Mouse (Mus musculus): ENCODE results near the gene Fhdc1. TPM values are rescaled to one million over a fixed set of nuclear protein-coding genes. Genes with fewer than 3 reads are reported as not detected.

Gene Fhdc1
- polyA plus RNA-seq, 1 experiment: 0.22 TPM

DNA sequence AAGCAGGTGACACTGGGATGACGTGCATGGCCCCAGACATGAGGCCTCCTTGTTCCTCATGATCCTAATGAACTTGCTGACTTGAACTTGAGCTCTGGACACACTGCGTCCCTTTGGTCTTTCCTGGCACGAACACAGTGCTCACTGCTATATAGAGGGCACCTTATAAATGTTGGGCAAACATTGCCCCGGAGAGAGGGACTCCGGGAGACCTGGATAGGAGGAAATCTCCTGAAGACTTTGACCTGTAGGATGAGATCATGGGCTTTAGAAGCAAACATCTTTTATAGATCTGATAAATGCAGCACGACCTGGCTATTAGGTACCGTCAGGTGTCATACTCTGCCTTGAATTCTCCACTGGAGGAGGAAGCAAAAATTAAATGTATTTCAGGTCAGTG lies 43.3 kb downstream of the Fhdc1 start:
- Histone ChIP-seq H3ac (ENCODE audit: control insufficient read depth, insufficient read length) (no peak overlapping the region), H3K27me3 (ENCODE audit: control insufficient read depth, insufficient read depth, insufficient read length) (no peaks in the 10 kb centered on the region), H3K79me2 (ENCODE audit: control insufficient read depth, insufficient read depth) (no peaks in the 10 kb centered on the region), H3K4me2 (ENCODE audit: low read depth) (no peak overlapping the region), H3K4me3 (no peak overlapping the region), H3K36me3 (ENCODE audit: control insufficient read depth, insufficient read depth) (no peaks in the 10 kb centered on the region)
- no peak for TF ChIP-seq POLR2AphosphoS2 (IDR thresholded peaks at IDR 0.05; ENCODE audit: insufficient read length, low read depth)
- no peak for TF ChIP-seq TCF12 (IDR thresholded peaks at IDR 0.05; ENCODE audit: insufficient read depth, poor library complexity, severe bottlenecking)
- TF ChIP-seq MYOD1 (IDR thresholded peaks at IDR 0.05; ENCODE audit: control insufficient read depth in 1 of 3, insufficient read length in 2 of 3, low read depth in 2 of 3): no peak
- TF ChIP-seq CEBPB (IDR thresholded peaks at IDR 0.05; ENCODE audit: insufficient read depth, poor library complexity, severe bottlenecking): no peak
- TF ChIP-seq MAX (IDR thresholded peaks at IDR 0.05; ENCODE audit: low read depth): no peak
- TF ChIP-seq USF1 (IDR thresholded peaks at IDR 0.05; ENCODE audit: low read depth): no peak
- TF ChIP-seq SRF (IDR thresholded peaks at IDR 0.05; ENCODE audit: control insufficient read depth, insufficient read length, low read depth): no peak
- TF ChIP-seq REST (IDR thresholded peaks at IDR 0.05; ENCODE audit: insufficient read depth, insufficient read length): no peak
- no peak for TF ChIP-seq POLR2A (IDR thresholded peaks at IDR 0.05; ENCODE audit: insufficient read length, low read depth)
- TF ChIP-seq MYOG (IDR thresholded peaks at IDR 0.05; ENCODE audit: control insufficient read depth in 1 of 3, insufficient read depth in 1 of 3, insufficient read length in 2 of 3, low read depth in 2 of 3): no peak
- TF ChIP-seq TCF3 (IDR thresholded peaks at IDR 0.05; ENCODE audit: insufficient read length, low read depth): no peak
- no peak for TF ChIP-seq E2F4 (IDR thresholded peaks at IDR 0.05; ENCODE audit: insufficient read depth)

DNA sequence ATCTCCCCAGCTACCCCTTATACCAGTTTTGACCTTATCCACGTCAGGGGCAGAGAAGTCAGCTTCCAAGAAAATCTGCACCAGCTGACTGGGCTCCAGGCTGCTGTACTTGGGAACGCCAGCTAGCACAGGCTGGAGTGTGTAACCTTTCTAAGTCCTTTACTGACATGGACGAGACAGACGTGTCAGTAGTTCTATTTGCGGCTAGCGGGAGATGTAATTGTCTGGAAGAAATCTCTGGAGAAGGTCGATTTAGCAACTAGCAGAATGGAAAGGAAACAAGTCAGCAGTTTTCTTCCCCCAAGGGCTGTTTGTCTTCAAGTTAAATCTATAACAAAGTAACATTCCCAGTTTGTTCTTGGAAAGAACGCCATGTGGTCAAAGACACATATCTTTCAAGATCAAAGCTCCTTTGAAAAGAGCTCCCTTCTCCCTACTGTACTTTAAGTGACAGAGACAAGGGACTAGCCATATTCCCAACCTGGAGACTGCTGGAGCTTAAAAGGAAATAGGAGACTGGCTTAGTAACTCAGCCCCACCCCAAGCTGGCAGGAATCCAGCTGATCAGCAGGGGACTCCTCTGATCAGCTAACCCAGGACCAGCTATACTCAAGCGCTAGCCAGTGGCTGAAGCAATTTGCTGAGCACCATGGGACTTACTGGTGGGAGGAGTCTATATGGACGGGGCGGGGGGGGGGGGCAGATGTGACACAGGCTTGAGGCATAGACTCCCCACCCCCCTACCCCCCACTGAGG lies 44.8 kb downstream of the Fhdc1 start:
- no peak overlapping the region for H3K4me3 ChIP-seq
- H3ac ChIP-seq (ENCODE audit: control insufficient read depth, insufficient read length): no peak overlapping the region
- no peaks in the 10 kb centered on the region for H3K27me3 ChIP-seq (ENCODE audit: control insufficient read depth, insufficient read depth, insufficient read length)
- no peaks in the 10 kb centered on the region for H3K79me2 ChIP-seq (ENCODE audit: control insufficient read depth, insufficient read depth)
- TF ChIP-seq POLR2AphosphoS2 (IDR thresholded peaks at IDR 0.05; ENCODE audit: insufficient read length, low read depth): no peak
- TF ChIP-seq REST (IDR thresholded peaks at IDR 0.05; ENCODE audit: insufficient read depth, insufficient read length): no peak
- no peak for TF ChIP-seq MYOG (IDR thresholded peaks at IDR 0.05; ENCODE audit: control insufficient read depth in 1 of 3, insufficient read depth in 1 of 3, insufficient read length in 2 of 3, low read depth in 2 of 3)
- TF ChIP-seq USF1 (IDR thresholded peaks at IDR 0.05; ENCODE audit: low read depth): no peak
- no peak for TF ChIP-seq MAX (IDR thresholded peaks at IDR 0.05; ENCODE audit: low read depth)
- no peaks in the 10 kb centered on the region for H3K36me3 ChIP-seq (ENCODE audit: control insufficient read depth, insufficient read depth)
- H3K4me2 ChIP-seq (ENCODE audit: low read depth): no peak overlapping the region

GRCm38 (mm10) chr3:84432797-84433445 lies 47.3 kb downstream of the Fhdc1 start:
- TF ChIP-seq TCF12 (IDR thresholded peaks at IDR 0.05; ENCODE audit: insufficient read depth, poor library complexity, severe bottlenecking) (no peak), POLR2A (IDR thresholded peaks at IDR 0.05; ENCODE audit: insufficient read length, low read depth) (no peak), CEBPB (IDR thresholded peaks at IDR 0.05; ENCODE audit: insufficient read depth, poor library complexity, severe bottlenecking) (no peak), REST (IDR thresholded peaks at IDR 0.05; ENCODE audit: insufficient read depth, insufficient read length) (no peak), SRF (IDR thresholded peaks at IDR 0.05; ENCODE audit: control insufficient read depth, insufficient read length, low read depth) (no peak), POLR2AphosphoS2 (IDR thresholded peaks at IDR 0.05; ENCODE audit: insufficient read length, low read depth) (no peak), MYOG (IDR thresholded peaks at IDR 0.05; ENCODE audit: control insufficient read depth in 1 of 3, insufficient read depth in 1 of 3, insufficient read length in 2 of 3, low read depth in 2 of 3) (no peak), MAX (IDR thresholded peaks at IDR 0.05; ENCODE audit: low read depth) (no peak), USF1 (IDR thresholded peaks at IDR 0.05; ENCODE audit: low read depth) (no peak), E2F4 (IDR thresholded peaks at IDR 0.05; ENCODE audit: insufficient read depth) (no peak), MYOD1 (IDR thresholded peaks at IDR 0.05; ENCODE audit: control insufficient read depth in 1 of 3, insufficient read length in 2 of 3, low read depth in 2 of 3) (no peak), TCF3 (IDR thresholded peaks at IDR 0.05; ENCODE audit: insufficient read length, low read depth) (no peak)
- no peaks in the 10 kb centered on the region for H3K36me3 ChIP-seq (ENCODE audit: control insufficient read depth, insufficient read depth)
- H3K4me3 ChIP-seq: no peak overlapping the region
- no peak overlapping the region for H3ac ChIP-seq (ENCODE audit: control insufficient read depth, insufficient read length)
- no peaks in the 10 kb centered on the region for H3K27me3 ChIP-seq (ENCODE audit: control insufficient read depth, insufficient read depth, insufficient read length)
- H3K79me2 ChIP-seq (ENCODE audit: control insufficient read depth, insufficient read depth): no peaks in the 10 kb centered on the region
- H3K4me2 ChIP-seq (ENCODE audit: low read depth): no peak overlapping the region

DNA sequence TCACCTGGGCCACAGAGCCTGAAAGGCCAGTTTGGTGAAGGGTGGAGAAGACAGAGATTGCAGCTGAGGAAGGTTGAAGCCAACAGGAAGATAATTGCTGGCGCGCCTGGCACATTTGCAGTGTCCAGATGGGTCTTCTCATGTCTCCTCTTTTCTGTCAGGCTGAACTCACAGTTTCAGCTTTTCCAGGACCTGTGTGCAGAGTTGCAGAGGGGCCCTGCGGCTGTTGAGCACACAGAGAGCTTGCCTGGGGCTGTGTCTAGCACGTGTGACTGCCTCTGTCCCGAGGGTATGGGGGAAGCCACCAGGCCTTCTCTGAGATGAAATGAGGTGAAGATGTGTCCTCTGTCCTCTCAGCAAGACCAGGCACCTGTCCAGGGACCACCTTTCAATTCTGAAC lies 49.0 kb downstream of the Fhdc1 start:
- Histone ChIP-seq H3ac (ENCODE audit: control insufficient read depth, insufficient read length) (no peak overlapping the region), H3K4me2 (ENCODE audit: low read depth) (no peak overlapping the region), H3K79me2 (ENCODE audit: control insufficient read depth, insufficient read depth) (no peaks in the 10 kb centered on the region), H3K36me3 (ENCODE audit: control insufficient read depth, insufficient read depth) (no peaks in the 10 kb centered on the region), H3K27me3 (ENCODE audit: control insufficient read depth, insufficient read depth, insufficient read length) (no peaks in the 10 kb centered on the region), H3K4me3 (no peak overlapping the region)
- TF ChIP-seq TCF12 (IDR thresholded peaks at IDR 0.05; ENCODE audit: insufficient read depth, poor library complexity, severe bottlenecking) (no peak), TCF3 (IDR thresholded peaks at IDR 0.05; ENCODE audit: insufficient read length, low read depth) (no peak), POLR2A (IDR thresholded peaks at IDR 0.05; ENCODE audit: insufficient read length, low read depth) (no peak), E2F4 (IDR thresholded peaks at IDR 0.05; ENCODE audit: insufficient read depth) (no peak), MYOG (IDR thresholded peaks at IDR 0.05; ENCODE audit: control insufficient read depth in 1 of 3, insufficient read depth in 1 of 3, insufficient read length in 2 of 3, low read depth in 2 of 3) (no peak), REST (IDR thresholded peaks at IDR 0.05; ENCODE audit: insufficient read depth, insufficient read length) (no peak), SRF (IDR thresholded peaks at IDR 0.05; ENCODE audit: control insufficient read depth, insufficient read length, low read depth) (no peak)
